Mouse (Mus musculus): ENCODE data around the gene Lrrc46.

The Lrrc46 gene

GRCm38 (mm10) chr11:97041022-97041899 is at the start of gene Lrrc46, which contains the start of gene Mrpl10:
Lrrc46 (minus strand) TSS chr11:97041407.
Mrpl10 (plus strand) TSS chr11:97041560.
- DNase-seq (ENCODE audit: low spot score in 2 of 2) = peak; percentile 77 to 87

- DNase-seq (ENCODE audit: low spot score in 2 of 2) = no peak
Measured at GRCm38 (mm10) chr11:97086365-97086764, 45.2 kb upstream of the Lrrc46 start.

- DNase-seq (ENCODE audit: low spot score in 2 of 2) = no peak
Measured at GRCm38 (mm10) chr11:97084821-97085505, 43.8 kb upstream of the Lrrc46 start.

- DNase-seq (ENCODE audit: low spot score in 2 of 2) = no peak
Measured at GRCm38 (mm10) chr11:97083401-97084140, 42.4 kb upstream of the Lrrc46 start.

- DNase-seq (ENCODE audit: low spot score in 2 of 2) = peak in 1 of 2 experiments; percentile 28
Measured at GRCm38 (mm10) chr11:97082977-97083376, 41.8 kb upstream of the Lrrc46 start.

GRCm38 (mm10) chr11:97080291-97080690 is 39.1 kb upstream of the Lrrc46 start:
- DNase-seq (ENCODE audit: low spot score in 2 of 2) = no peak

GRCm38 (mm10) chr11:97078751-97079150 is 37.5 kb upstream of the Lrrc46 start:
- no peak for DNase-seq (ENCODE audit: low spot score in 2 of 2)

GRCm38 (mm10) chr11:97074235-97074634 is 33.0 kb upstream of the Lrrc46 start:
- no peak for DNase-seq (ENCODE audit: low spot score in 2 of 2)

GRCm38 (mm10) chr11:97072533-97072932 is 31.3 kb upstream of the Lrrc46 start:
- no peak for DNase-seq (ENCODE audit: low spot score in 2 of 2)

GRCm38 (mm10) chr11:97071129-97071528 is 29.9 kb upstream of the Lrrc46 start:
- no peak for DNase-seq (ENCODE audit: low spot score in 2 of 2)

GRCm38 (mm10) chr11:97069770-97070169 is 28.6 kb upstream of the Lrrc46 start:
- no peak for DNase-seq (ENCODE audit: low spot score in 2 of 2)

GRCm38 (mm10) chr11:97069333-97069732 is 28.1 kb upstream of the Lrrc46 start:
- no peak for DNase-seq (ENCODE audit: low spot score in 2 of 2)

- DNase-seq (ENCODE audit: low spot score in 2 of 2) = no peak
Measured at GRCm38 (mm10) chr11:97066656-97067360, 25.6 kb upstream of the Lrrc46 start.

GRCm38 (mm10) chr11:97065538-97066295 is 24.5 kb upstream of the Lrrc46 start:
- no peak for DNase-seq (ENCODE audit: low spot score in 2 of 2)

- no peak for DNase-seq (ENCODE audit: low spot score in 2 of 2)
Measured at GRCm38 (mm10) chr11:97063921-97064295, 22.7 kb upstream of the Lrrc46 start.

- DNase-seq (ENCODE audit: low spot score in 2 of 2) = no peak
Measured at GRCm38 (mm10) chr11:97063274-97063920, 22.2 kb upstream of the Lrrc46 start.

- peak in 1 of 2 experiments; percentile 21 for DNase-seq (ENCODE audit: low spot score in 2 of 2)
Measured at GRCm38 (mm10) chr11:97052219-97052646, 11.0 kb upstream of the Lrrc46 start.

GRCm38 (mm10) chr11:97050944-97051586 is 9.9 kb upstream of the Lrrc46 start:
- DNase-seq (ENCODE audit: low spot score in 2 of 2) = no peak

- DNase-seq (ENCODE audit: low spot score in 2 of 2) = peak; percentile 43 to 58
Measured at GRCm38 (mm10) chr11:97050216-97050943, 9.2 kb upstream of the Lrrc46 start, which contains the start of gene Osbpl7. Osbpl7 (plus strand) TSS chr11:97050628.
